Mouse (Mus musculus): Measurements from ENCODE around the gene Lsamp. TPM values are rescaled to one million over a fixed set of nuclear protein-coding genes. Genes with fewer than 3 reads are reported as not detected.

The Lsamp gene
- total and polyA plus RNA-seq, 3 experiments, result 0.97 to 2.3 (median 1.1) TPM

GRCm38 (mm10) chr16:41903654-41904053, 1919.5 kb downstream of the Lsamp start:
- intact Hi-C loops (cut with DNase I), result no loop called here
- no peaks in the 10 kb centered on the region for H3K4me1 ChIP-seq (ENCODE audit: control insufficient read depth, insufficient read depth, low read length)
- H3K9ac ChIP-seq (ENCODE audit: low read depth, low read length), result no peak overlapping the region
- no peaks in the 10 kb centered on the region for H3K36me3 ChIP-seq (ENCODE audit: control insufficient read depth, insufficient read depth, low read length)
- H3K4me3 ChIP-seq, result no peak overlapping the region
- H3K27me3 ChIP-seq (ENCODE audit: control insufficient read depth, insufficient read depth, low read length), result no peaks in the 10 kb centered on the region
- TF ChIP-seq POLR2A (IDR thresholded peaks at IDR 0.05; ENCODE audit: insufficient read depth, low read depth, low read length) (no peak), EP300 (IDR thresholded peaks at IDR 0.05; ENCODE audit: insufficient read depth, low read depth, low read length) (no peak), CTCF (IDR thresholded peaks at IDR 0.05) (no peak)
- no peaks in the 10 kb centered on the region for H3K79me2 ChIP-seq (replicated peaks; ENCODE audit: control insufficient read depth, insufficient read depth, low read length)
- no peak overlapping the region for H3K27ac ChIP-seq
- no peak for DNase-seq
- 75% methylated on average over 3 of the region's 3 CpGs for WGBS

- Histone ChIP-seq H3K27me3 (ENCODE audit: control insufficient read depth, insufficient read depth, low read length) (no peaks in the 10 kb centered on the region), H3K9ac (ENCODE audit: low read depth, low read length) (no peak overlapping the region), H3K79me2 (replicated peaks; ENCODE audit: control insufficient read depth, insufficient read depth, low read length) (no peaks in the 10 kb centered on the region), H3K4me1 (ENCODE audit: control insufficient read depth, insufficient read depth, low read length) (no peaks in the 10 kb centered on the region), H3K27ac (no peak overlapping the region), H3K4me3 (no peak overlapping the region), H3K36me3 (ENCODE audit: control insufficient read depth, insufficient read depth, low read length) (no peaks in the 10 kb centered on the region)
- TF ChIP-seq EP300 (IDR thresholded peaks at IDR 0.05; ENCODE audit: insufficient read depth, low read depth, low read length) (no peak), POLR2A (IDR thresholded peaks at IDR 0.05; ENCODE audit: insufficient read depth, low read depth, low read length) (no peak), CTCF (IDR thresholded peaks at IDR 0.05) (no peak)
- DNase-seq, result no peak
- intact Hi-C loops (cut with DNase I), result no loop called here
- 44% methylated on average over 4 of the region's 4 CpGs for WGBS
Observed at GRCm38 (mm10) chr16:41912584-41913193, 1928.5 kb downstream of the Lsamp start.

DNA sequence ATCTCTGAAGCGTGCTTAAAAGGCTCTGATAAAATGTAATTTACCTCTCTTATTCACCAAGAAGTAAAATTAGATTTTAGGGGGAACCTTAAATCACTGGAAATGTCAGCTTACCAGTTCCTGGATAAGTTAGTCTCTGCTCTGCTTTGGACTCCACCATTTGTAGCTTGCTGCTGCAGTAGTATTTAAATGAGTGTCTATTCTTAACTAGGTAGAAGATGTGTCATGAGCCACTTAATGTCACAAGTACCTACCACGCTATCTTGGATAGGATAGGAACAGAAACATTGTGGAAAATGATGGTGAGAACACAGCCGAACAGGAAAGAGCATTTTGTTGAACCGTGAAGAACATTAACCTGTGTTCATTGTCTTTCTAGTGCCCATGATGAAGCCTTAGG, 1929.2 kb downstream of the Lsamp start:
- WGBS, result 68% methylated on average over 4 of the region's 4 CpGs
- no peaks in the 10 kb centered on the region for H3K27me3 ChIP-seq (ENCODE audit: control insufficient read depth, insufficient read depth, low read length)
- H3K79me2 ChIP-seq (replicated peaks; ENCODE audit: control insufficient read depth, insufficient read depth, low read length), result no peaks in the 10 kb centered on the region
- no peak overlapping the region for H3K9ac ChIP-seq (ENCODE audit: low read depth, low read length)
- no peaks in the 10 kb centered on the region for H3K36me3 ChIP-seq (ENCODE audit: control insufficient read depth, insufficient read depth, low read length)
- no peaks in the 10 kb centered on the region for H3K4me1 ChIP-seq (ENCODE audit: control insufficient read depth, insufficient read depth, low read length)
- no peak for DNase-seq
- no peak for TF ChIP-seq POLR2A (IDR thresholded peaks at IDR 0.05; ENCODE audit: insufficient read depth, low read depth, low read length)
- no peak for TF ChIP-seq CTCF (IDR thresholded peaks at IDR 0.05)
- TF ChIP-seq EP300 (IDR thresholded peaks at IDR 0.05; ENCODE audit: insufficient read depth, low read depth, low read length), result no peak
- intact Hi-C loops (cut with DNase I), result no loop called here
- no peak overlapping the region for H3K27ac ChIP-seq
- H3K4me3 ChIP-seq, result no peak overlapping the region

- TF ChIP-seq CTCF (IDR thresholded peaks at IDR 0.05) (no peak), EP300 (IDR thresholded peaks at IDR 0.05; ENCODE audit: insufficient read depth, low read depth, low read length) (no peak)
- Histone ChIP-seq H3K27me3 (ENCODE audit: control insufficient read depth, insufficient read depth, low read length) (no peaks in the 10 kb centered on the region), H3K27ac (no peak overlapping the region), H3K4me1 (ENCODE audit: control insufficient read depth, insufficient read depth, low read length) (no peaks in the 10 kb centered on the region), H3K36me3 (ENCODE audit: control insufficient read depth, insufficient read depth, low read length) (no peaks in the 10 kb centered on the region), H3K79me2 (replicated peaks; ENCODE audit: control insufficient read depth, insufficient read depth, low read length) (no peaks in the 10 kb centered on the region), H3K4me3 (no peak overlapping the region), H3K9ac (ENCODE audit: low read depth, low read length) (no peak overlapping the region)
- no peak for DNase-seq
- WGBS, result 85% methylated on average over 3 of the region's 3 CpGs
- intact Hi-C loops (cut with DNase I), result no loop called here
Observed at GRCm38 (mm10) chr16:41916342-41916741, 1932.2 kb downstream of the Lsamp start.

GRCm38 (mm10) chr16:41917057-41917821, 1933.1 kb downstream of the Lsamp start:
- Histone ChIP-seq H3K9ac (ENCODE audit: low read depth, low read length) (no peak overlapping the region), H3K36me3 (ENCODE audit: control insufficient read depth, insufficient read depth, low read length) (no peaks in the 10 kb centered on the region), H3K4me3 (no peak overlapping the region), H3K4me1 (ENCODE audit: control insufficient read depth, insufficient read depth, low read length) (no peaks in the 10 kb centered on the region), H3K27ac (no peak overlapping the region), H3K27me3 (ENCODE audit: control insufficient read depth, insufficient read depth, low read length) (no peaks in the 10 kb centered on the region), H3K79me2 (replicated peaks; ENCODE audit: control insufficient read depth, insufficient read depth, low read length) (no peaks in the 10 kb centered on the region)
- DNase-seq, result no peak
- intact Hi-C loops (cut with DNase I), result no loop called here
- WGBS, result 36% methylated on average over 6 of the region's 6 CpGs
- TF ChIP-seq CTCF (IDR thresholded peaks at IDR 0.05), result no peak
- TF ChIP-seq EP300 (IDR thresholded peaks at IDR 0.05; ENCODE audit: insufficient read depth, low read depth, low read length), result no peak
- no peak for TF ChIP-seq POLR2A (IDR thresholded peaks at IDR 0.05; ENCODE audit: insufficient read depth, low read depth, low read length)

DNA sequence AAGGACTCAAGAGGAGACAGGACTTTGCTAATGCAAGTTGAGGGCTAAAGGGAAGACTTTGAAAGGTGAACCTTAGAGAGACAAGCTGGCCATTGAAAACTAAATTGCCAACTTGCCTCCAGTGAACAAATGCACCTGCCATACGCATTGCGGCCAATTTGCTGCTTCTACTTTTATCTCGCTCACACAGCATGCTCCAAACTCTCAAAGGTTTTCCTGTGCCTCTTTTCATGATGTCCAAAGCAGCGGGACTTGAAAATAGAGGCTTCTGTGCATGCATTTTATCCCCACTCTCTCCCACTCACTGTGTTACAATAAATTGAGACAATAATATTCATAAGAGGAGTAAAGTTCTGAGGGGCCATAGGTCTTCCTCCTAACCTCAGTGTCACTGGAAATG, 1945.4 kb downstream of the Lsamp start:
- H3K4me3 ChIP-seq, result no peak overlapping the region
- TF ChIP-seq CTCF (IDR thresholded peaks at IDR 0.05) (no peak), EP300 (IDR thresholded peaks at IDR 0.05; ENCODE audit: insufficient read depth, low read depth, low read length) (no peak), POLR2A (IDR thresholded peaks at IDR 0.05; ENCODE audit: insufficient read depth, low read depth, low read length) (no peak)
- intact Hi-C loops (cut with DNase I), result no loop called here
- H3K27me3 ChIP-seq (ENCODE audit: control insufficient read depth, insufficient read depth, low read length), result no peaks in the 10 kb centered on the region
- 85% methylated on average over 4 of the region's 4 CpGs for WGBS
- H3K4me1 ChIP-seq (ENCODE audit: control insufficient read depth, insufficient read depth, low read length), result no peaks in the 10 kb centered on the region
- H3K27ac ChIP-seq, result no peak overlapping the region
- no peak for DNase-seq
- no peaks in the 10 kb centered on the region for H3K36me3 ChIP-seq (ENCODE audit: control insufficient read depth, insufficient read depth, low read length)
- no peaks in the 10 kb centered on the region for H3K79me2 ChIP-seq (replicated peaks; ENCODE audit: control insufficient read depth, insufficient read depth, low read length)
- H3K9ac ChIP-seq (ENCODE audit: low read depth, low read length), result no peak overlapping the region
